Mouse (Mus musculus): ENCODE measurements around the gene Tert. TPM values are rescaled to one million over a fixed set of nuclear protein-coding genes. Genes with fewer than 3 reads are reported as not detected.
A peak's percentile ranks its signal among the peaks of the same experiment; 100 is the strongest.

The Tert gene
- 3.4 and 3.9 TPM in 2 replicates for polyA plus RNA-seq (2015; fragmentation: Nextera tagmentation; extraction: Ambion mirVana)

GRCm38 (mm10) chr13:73626745-73627549, at the start of gene Tert:
TSS of gene Tert (plus strand) at chr13:73626911.
- WGBS = 7% methylated on average over 47 of the region's 47 CpGs
- peak within 1 kb of the TSS; percentile 97 for H3K4me2 ChIP-seq (ENCODE audit: low read depth, low read length)
- peaks cover 7% of the 10 kb centered on the region for H3K4me1 ChIP-seq (replicated peaks; ENCODE audit: control insufficient read depth, insufficient read depth, low read length)
- peaks cover 2% of the 10 kb centered on the region; the same call in 1 of the 2 replicates for H3K36me3 ChIP-seq (ENCODE audit: control insufficient read depth, insufficient read depth, low read length)
- H3K9ac ChIP-seq (ENCODE audit: low read length) = peak within 1 kb of the TSS; percentile 82
- no peak within 1 kb of the TSS for H3K27ac ChIP-seq (ENCODE audit: low read length)
- H3K27me3 ChIP-seq (ENCODE audit: control insufficient read depth, insufficient read depth, low read depth, low read length) = no peaks in the 10 kb centered on the region
- ATAC-seq (ENCODE audit: low read depth) = peak; percentile 81
- no peaks in the 10 kb centered on the region for H3K9me3 ChIP-seq (ENCODE audit: control insufficient read depth, low read length)
- peak within 1 kb of the TSS; percentile 75 for H3K4me3 ChIP-seq (ENCODE audit: low read length)

GRCm38 (mm10) chr13:73577277-73577676, 49.4 kb upstream of the Tert start:
- Histone ChIP-seq H3K4me2 (ENCODE audit: low read depth, low read length) (no peak overlapping the region), H3K4me1 (replicated peaks; ENCODE audit: control insufficient read depth, insufficient read depth, low read length) (no peaks in the 10 kb centered on the region), H3K36me3 (ENCODE audit: control insufficient read depth, insufficient read depth, low read length) (no peaks in the 10 kb centered on the region), H3K27me3 (ENCODE audit: control insufficient read depth, insufficient read depth, low read depth, low read length) (no peaks in the 10 kb centered on the region), H3K9me3 (ENCODE audit: control insufficient read depth, low read length) (no peaks in the 10 kb centered on the region), H3K27ac (ENCODE audit: low read length) (no peak overlapping the region), H3K9ac (ENCODE audit: low read length) (no peak overlapping the region), H3K4me3 (ENCODE audit: low read length) (no peak overlapping the region)
- WGBS = 44% methylated on average over 2 of the region's 2 CpGs
- no peak for ATAC-seq (ENCODE audit: low read depth)

GRCm38 (mm10) chr13:73591488-73591887, 35.2 kb upstream of the Tert start:
- WGBS = 83% methylated on average over 3 of the region's 3 CpGs
- H3K27me3 ChIP-seq (ENCODE audit: control insufficient read depth, insufficient read depth, low read depth, low read length) = no peaks in the 10 kb centered on the region
- H3K9me3 ChIP-seq (ENCODE audit: control insufficient read depth, low read length) = no peaks in the 10 kb centered on the region
- no peak overlapping the region for H3K27ac ChIP-seq (ENCODE audit: low read length)
- H3K4me3 ChIP-seq (ENCODE audit: low read length) = no peak overlapping the region
- no peak overlapping the region for H3K4me2 ChIP-seq (ENCODE audit: low read depth, low read length)
- H3K36me3 ChIP-seq (ENCODE audit: control insufficient read depth, insufficient read depth, low read length) = no peaks in the 10 kb centered on the region
- H3K9ac ChIP-seq (ENCODE audit: low read length) = no peak overlapping the region
- no peaks in the 10 kb centered on the region for H3K4me1 ChIP-seq (replicated peaks; ENCODE audit: control insufficient read depth, insufficient read depth, low read length)
- ATAC-seq (ENCODE audit: low read depth) = no peak

GRCm38 (mm10) chr13:73592546-73592945, 34.2 kb upstream of the Tert start:
- ATAC-seq (ENCODE audit: low read depth) = no peak
- no peak overlapping the region for H3K4me2 ChIP-seq (ENCODE audit: low read depth, low read length)
- H3K27ac ChIP-seq (ENCODE audit: low read length) = no peak overlapping the region
- H3K36me3 ChIP-seq (ENCODE audit: control insufficient read depth, insufficient read depth, low read length) = no peaks in the 10 kb centered on the region
- no peaks in the 10 kb centered on the region for H3K9me3 ChIP-seq (ENCODE audit: control insufficient read depth, low read length)
- H3K9ac ChIP-seq (ENCODE audit: low read length) = no peak overlapping the region
- no peaks in the 10 kb centered on the region for H3K4me1 ChIP-seq (replicated peaks; ENCODE audit: control insufficient read depth, insufficient read depth, low read length)
- H3K4me3 ChIP-seq (ENCODE audit: low read length) = no peak overlapping the region
- H3K27me3 ChIP-seq (ENCODE audit: control insufficient read depth, insufficient read depth, low read depth, low read length) = no peaks in the 10 kb centered on the region
- WGBS = 43% methylated on average over 2 of the region's 2 CpGs

GRCm38 (mm10) chr13:73596276-73596675, 30.4 kb upstream of the Tert start:
- Histone ChIP-seq H3K9ac (ENCODE audit: low read length) (no peak overlapping the region), H3K4me3 (ENCODE audit: low read length) (no peak overlapping the region), H3K27ac (ENCODE audit: low read length) (no peak overlapping the region), H3K4me1 (replicated peaks; ENCODE audit: control insufficient read depth, insufficient read depth, low read length) (no peaks in the 10 kb centered on the region), H3K4me2 (ENCODE audit: low read depth, low read length) (no peak overlapping the region), H3K36me3 (ENCODE audit: control insufficient read depth, insufficient read depth, low read length) (no peaks in the 10 kb centered on the region), H3K9me3 (ENCODE audit: control insufficient read depth, low read length) (no peaks in the 10 kb centered on the region), H3K27me3 (ENCODE audit: control insufficient read depth, insufficient read depth, low read depth, low read length) (no peaks in the 10 kb centered on the region)
- no peak for ATAC-seq (ENCODE audit: low read depth)
- 66% methylated on average over 4 of the region's 4 CpGs for WGBS

- no peaks in the 10 kb centered on the region for H3K36me3 ChIP-seq (ENCODE audit: control insufficient read depth, insufficient read depth, low read length)
- no peak overlapping the region for H3K9ac ChIP-seq (ENCODE audit: low read length)
- 68% methylated on average over 4 of the region's 4 CpGs for WGBS
- H3K4me3 ChIP-seq (ENCODE audit: low read length) = no peak overlapping the region
- no peaks in the 10 kb centered on the region for H3K27me3 ChIP-seq (ENCODE audit: control insufficient read depth, insufficient read depth, low read depth, low read length)
- peaks cover 8% of the 10 kb centered on the region for H3K4me1 ChIP-seq (replicated peaks; ENCODE audit: control insufficient read depth, insufficient read depth, low read length)
- no peak overlapping the region for H3K27ac ChIP-seq (ENCODE audit: low read length)
- ATAC-seq (ENCODE audit: low read depth) = no peak
- H3K4me2 ChIP-seq (ENCODE audit: low read depth, low read length) = no peak overlapping the region
- H3K9me3 ChIP-seq (ENCODE audit: control insufficient read depth, low read length) = no peaks in the 10 kb centered on the region
These were observed 26.5 kb upstream of the Tert start for GRCm38 (mm10) chr13:73600217-73600616.

- Histone ChIP-seq H3K36me3 (ENCODE audit: control insufficient read depth, insufficient read depth, low read length) (peaks cover 17% of the 10 kb centered on the region), H3K27me3 (ENCODE audit: control insufficient read depth, insufficient read depth, low read depth, low read length) (no peaks in the 10 kb centered on the region), H3K4me3 (ENCODE audit: low read length) (peak overlapping the region; percentile 66), H3K4me1 (replicated peaks; ENCODE audit: control insufficient read depth, insufficient read depth, low read length) (peaks cover 8% of the 10 kb centered on the region), H3K9me3 (ENCODE audit: control insufficient read depth, low read length) (no peaks in the 10 kb centered on the region), H3K4me2 (ENCODE audit: low read depth, low read length) (peak overlapping the region; percentile 95), H3K27ac (ENCODE audit: low read length) (no peak overlapping the region), H3K9ac (ENCODE audit: low read length) (peak overlapping the region; percentile 95)
- WGBS = 47% methylated on average over 4 of the region's 4 CpGs
- 0 out of 2 replicates have a peak, but pooled peaks have one; percentile 11 for ATAC-seq (ENCODE audit: low read depth)
These were observed 23.7 kb upstream of the Tert start for GRCm38 (mm10) chr13:73603046-73603445.

GRCm38 (mm10) chr13:73603522-73604155, 23.1 kb upstream of the Tert start, which contains the start of gene Clptm1l:
TSS of gene Clptm1l (plus strand) at chr13:73604006.
- WGBS = under 1% methylated on average over 45 of the region's 53 CpGs
- Histone ChIP-seq H3K4me3 (ENCODE audit: low read length) (peak within 1 kb of the TSS; percentile 66), H3K9ac (ENCODE audit: low read length) (peak within 1 kb of the TSS; percentile 95), H3K27me3 (ENCODE audit: control insufficient read depth, insufficient read depth, low read depth, low read length) (no peaks in the 10 kb centered on the region), H3K27ac (ENCODE audit: low read length) (peak within 1 kb of the TSS; percentile 55; the same call in 1 of the 2 replicates), H3K4me2 (ENCODE audit: low read depth, low read length) (peak within 1 kb of the TSS; percentile 95), H3K36me3 (ENCODE audit: control insufficient read depth, insufficient read depth, low read length) (peaks cover 21% of the 10 kb centered on the region), H3K9me3 (ENCODE audit: control insufficient read depth, low read length) (no peaks in the 10 kb centered on the region), H3K4me1 (replicated peaks; ENCODE audit: control insufficient read depth, insufficient read depth, low read length) (peaks cover 8% of the 10 kb centered on the region)
- peak; percentile 99 for ATAC-seq (ENCODE audit: low read depth)
